Mouse (Mus musculus): ENCODE results near the gene Rrnad1.
A peak's percentile ranks its signal among the peaks of the same experiment; 100 is the strongest.

- TF ChIP-seq POLR2A (IDR thresholded peaks at IDR 0.05; ENCODE audit: low read depth, low read length), result peak; percentile 76
- TF ChIP-seq CTCF (IDR thresholded peaks at IDR 0.05; ENCODE audit: extremely low read depth, insufficient read length, insufficient replicate concordance, low read depth, low read length), result no peak
These were observed 45.1 kb downstream of the Rrnad1 start, which contains the start of gene Prcc for GRCm38 (mm10) chr3:87885281-87886003.
